24 mouse cellular contexts compared by ENCODE assay signal in genomic region chr4:34449582-34449981, GRCm38 (mm10).
"Had no signal": no experiment of that assay in that cellular context is flagged by ENCODE, and none has a peak within 500 bp of the region (broad histone marks: within the 10 kb centered on the region; RNA-seq: fewer than 3 reads in every experiment).

No protein-coding gene starts in this region.

- H3K4me2 ChIP-seq: embryonic facial prominence, embryonic 12.5 days; embryonic facial prominence, embryonic 13.5 days; embryonic facial prominence, embryonic 15.5 days; forebrain, embryonic 12.5 days; forebrain, embryonic 13.5 days; forebrain, embryonic 15.5 days; heart, embryonic 11.5 days; heart, embryonic 12.5 days had no signal

- H3K9me3 ChIP-seq: embryonic facial prominence, embryonic 10.5 days; embryonic facial prominence, embryonic 12.5 days; embryonic facial prominence, embryonic 13.5 days; embryonic facial prominence, embryonic 15.5 days; forebrain, embryonic 10.5 days; forebrain, embryonic 12.5 days; forebrain, embryonic 13.5 days; forebrain, embryonic 15.5 days; heart, embryonic 12.5 days had no signal

- H3K27me3 ChIP-seq: embryonic facial prominence, embryonic 12.5 days; embryonic facial prominence, embryonic 13.5 days; embryonic facial prominence, embryonic 15.5 days; forebrain, embryonic 12.5 days; forebrain, embryonic 13.5 days; forebrain, embryonic 15.5 days; heart, embryonic 12.5 days had no signal

- DNase-seq: cerebellum, adult 9-10 months; cerebellum, adult 9-11 months; cerebellum, postnatal 10 days; cerebellum, postnatal 14 days; cerebellum, postnatal 25 days; cerebellum, postnatal 36 days; embryo, embryonic 11 days; forebrain, postnatal 0 days; gastrocnemius, adult 2 months; gastrocnemius, postnatal 10 days; gastrocnemius, postnatal 14 days; gastrocnemius, postnatal 25 days; gastrocnemius, postnatal 36 days had no signal

- H3K4me1 ChIP-seq: embryonic facial prominence, embryonic 10.5 days; embryonic facial prominence, embryonic 12.5 days; embryonic facial prominence, embryonic 13.5 days; embryonic facial prominence, embryonic 15.5 days; forebrain, embryonic 10.5 days; forebrain, embryonic 12.5 days; forebrain, embryonic 13.5 days; forebrain, embryonic 15.5 days; heart, embryonic 12.5 days had no signal

- H3K4me3 ChIP-seq: embryonic facial prominence, embryonic 10.5 days; embryonic facial prominence, embryonic 12.5 days; embryonic facial prominence, embryonic 13.5 days; embryonic facial prominence, embryonic 15.5 days; erythroblast, embryonic 14.5 days; forebrain, embryonic 10.5 days; forebrain, embryonic 12.5 days; forebrain, embryonic 13.5 days; forebrain, embryonic 15.5 days; gastrocnemius, adult 2 months; heart, embryonic 12.5 days had no signal

- H3K36me3 ChIP-seq: embryonic facial prominence, embryonic 10.5 days; embryonic facial prominence, embryonic 12.5 days; embryonic facial prominence, embryonic 13.5 days; embryonic facial prominence, embryonic 15.5 days; forebrain, embryonic 10.5 days; forebrain, embryonic 12.5 days; forebrain, embryonic 15.5 days; heart, embryonic 12.5 days had no signal

- H3K27ac ChIP-seq: embryonic facial prominence, embryonic 10.5 days; embryonic facial prominence, embryonic 12.5 days; embryonic facial prominence, embryonic 13.5 days; embryonic facial prominence, embryonic 15.5 days; forebrain, embryonic 10.5 days; forebrain, embryonic 12.5 days; forebrain, embryonic 13.5 days; forebrain, embryonic 15.5 days; gastrocnemius, adult 2 months had no signal

- H3K9ac ChIP-seq: embryonic facial prominence, embryonic 12.5 days; embryonic facial prominence, embryonic 13.5 days; embryonic facial prominence, embryonic 15.5 days; forebrain, embryonic 12.5 days; forebrain, embryonic 13.5 days; forebrain, embryonic 15.5 days; forebrain, postnatal 0 days; heart, embryonic 12.5 days had no signal
